Mouse (Mus musculus) forebrain, embryonic 16.5 days (tissue): ENCODE data around the gene Bhlhe23. TPM values are rescaled to one million over a fixed set of nuclear protein-coding genes. Genes with fewer than 3 reads are reported as not detected.

Experiments used
- ATAC-seq: fragments of 200-750 bp; cut with Nextera tagmentation; 2 replicates; pipeline ENCODE4 v1.8.0; 2017; ENCODE audit warnings: mild to moderate bottlenecking, moderate library complexity
- H3K27ac ChIP-seq: fragments of 300-500 bp; sonication (generic); 2 replicates; pipeline ENCODE4 v1.5.1; 2014; ENCODE audit warnings: low read length, control low read depth
- H3K27me3 ChIP-seq: fragments of 300-500 bp; sonication (generic); replicated peaks from 2 replicates; pipeline ENCODE4 v1.6.1; 2014; ENCODE audit warnings: low read length; ENCODE audit not compliant: control insufficient read depth, insufficient read depth
- H3K36me3 ChIP-seq: fragments of 300-500 bp; sonication (generic); 2 replicates; pipeline ENCODE4 v1.6.1; 2014; ENCODE audit not compliant: control insufficient read depth, insufficient read depth
- H3K4me1 ChIP-seq: fragments of 300-500 bp; sonication (generic); replicated peaks from 2 replicates; pipeline ENCODE4 v1.6.1; 2014; ENCODE audit warnings: low read length; ENCODE audit not compliant: control insufficient read depth, insufficient read depth
- H3K4me2 ChIP-seq: fragments of 300-500 bp; sonication (generic); 2 replicates; pipeline ENCODE4 v1.6.1; 2014; ENCODE audit warnings: mild to moderate bottlenecking, low read length, control low read depth
- H3K4me3 ChIP-seq: fragments of 300-500 bp; sonication (generic); replicated peaks from 2 replicates; pipeline ENCODE4 v1.5.1; 2014; ENCODE audit warnings: mild to moderate bottlenecking, low read length, control low read depth
- H3K9ac ChIP-seq: fragments of 300-500 bp; sonication (generic); replicated peaks from 2 replicates; pipeline ENCODE4 v1.6.1; 2014; ENCODE audit warnings: low read depth, low read length, control low read depth
- H3K9me3 ChIP-seq: fragments of 300-500 bp; sonication (generic); 2 replicates; pipeline ENCODE4 v1.6.1; 2016; ENCODE audit warnings: low read length; ENCODE audit not compliant: control insufficient read depth
- WGBS: fragments of 180-500 bp; shearing (Covaris S2); extraction: QIAGEN DNeasy Blood & Tissue Kit; methylation state at CpG from one replicate; pipeline ENCODE4 v1.1.7; 2014; 5-methylcytosine and 5-hydroxymethylcytosine counted together
- polyA plus RNA-seq: library from polyadenylated mRNA; unstranded; fragments of >200 nt; fragmentation: Nextera tagmentation; extraction: Ambion mirVana; gene quantifications from 2 replicates; pipeline ENCODE4 v1.2.1, GENCODE M21; 2015

Bhlhe23 gene
- polyA plus RNA-seq, 1 experiment from 2014 or later, result 0.13 TPM

- H3K4me1 ChIP-seq, result peaks cover 11% of the 10 kb centered on the region
- H3K4me3 ChIP-seq, result no peak overlapping the region
- ATAC-seq, result no peak
- WGBS, result 3% methylated on average over 2 of the region's 2 CpGs
- H3K27me3 ChIP-seq, result peaks cover 48% of the 10 kb centered on the region
- no peak overlapping the region for H3K4me2 ChIP-seq
- no peak overlapping the region for H3K9ac ChIP-seq
- no peak overlapping the region for H3K27ac ChIP-seq
- H3K9me3 ChIP-seq, result no peaks in the 10 kb centered on the region
- no peaks in the 10 kb centered on the region for H3K36me3 ChIP-seq
Measured at GRCm38 (mm10) chr2:180780282-180780681, 3.6 kb upstream of the Bhlhe23 start.

GRCm38 (mm10) chr2:180779226-180780104, 2.8 kb upstream of the Bhlhe23 start:
- H3K4me3 ChIP-seq, result no peak overlapping the region
- H3K9ac ChIP-seq, result no peak overlapping the region
- H3K9me3 ChIP-seq, result no peaks in the 10 kb centered on the region
- H3K36me3 ChIP-seq, result no peaks in the 10 kb centered on the region
- WGBS, result 23% methylated on average over 12 of the region's 12 CpGs
- H3K27me3 ChIP-seq, result peaks cover 53% of the 10 kb centered on the region
- H3K27ac ChIP-seq, result no peak overlapping the region
- H3K4me2 ChIP-seq, result no peak overlapping the region
- 0 out of 2 replicates have a peak, but pooled peaks have one; percentile 36 for ATAC-seq
- peaks cover 11% of the 10 kb centered on the region for H3K4me1 ChIP-seq

- no peak for ATAC-seq
- Histone ChIP-seq H3K9me3 (no peaks in the 10 kb centered on the region), H3K4me2 (no peak overlapping the region), H3K36me3 (no peaks in the 10 kb centered on the region), H3K4me1 (peaks cover 11% of the 10 kb centered on the region), H3K9ac (no peak overlapping the region), H3K27ac (no peak overlapping the region), H3K27me3 (peaks cover 73% of the 10 kb centered on the region), H3K4me3 (no peak overlapping the region)
- WGBS, result 4% methylated on average over 15 of the region's 15 CpGs
Measured at GRCm38 (mm10) chr2:180775641-180776040, 1.1 kb downstream of the Bhlhe23 start.

GRCm38 (mm10) chr2:180775223-180775622, 1.5 kb downstream of the Bhlhe23 start:
- no peak for ATAC-seq
- Histone ChIP-seq H3K27me3 (peaks cover 75% of the 10 kb centered on the region), H3K27ac (no peak overlapping the region), H3K4me1 (peaks cover 11% of the 10 kb centered on the region), H3K9ac (no peak overlapping the region), H3K36me3 (no peaks in the 10 kb centered on the region), H3K9me3 (no peaks in the 10 kb centered on the region), H3K4me2 (no peak overlapping the region), H3K4me3 (no peak overlapping the region)
- WGBS, result 2% methylated on average over 12 of the region's 12 CpGs

GRCm38 (mm10) chr2:180765713-180766112, 11.0 kb downstream of the Bhlhe23 start:
- H3K36me3 ChIP-seq, result no peaks in the 10 kb centered on the region
- WGBS, result 84% methylated on average over 7 of the region's 7 CpGs
- no peak overlapping the region for H3K9ac ChIP-seq
- H3K9me3 ChIP-seq, result no peaks in the 10 kb centered on the region
- H3K4me1 ChIP-seq, result no peaks in the 10 kb centered on the region
- H3K27me3 ChIP-seq, result peaks cover 7% of the 10 kb centered on the region; the same call in 1 of the 2 replicates
- no peak overlapping the region for H3K4me2 ChIP-seq
- H3K4me3 ChIP-seq, result no peak overlapping the region
- H3K27ac ChIP-seq, result no peak overlapping the region
- no peak for ATAC-seq

GRCm38 (mm10) chr2:180764986-180765385, 11.7 kb downstream of the Bhlhe23 start:
- no peak for ATAC-seq
- Histone ChIP-seq H3K9ac (no peak overlapping the region), H3K9me3 (no peaks in the 10 kb centered on the region), H3K4me1 (no peaks in the 10 kb centered on the region), H3K4me2 (no peak overlapping the region), H3K4me3 (no peak overlapping the region), H3K27ac (no peak overlapping the region), H3K36me3 (no peaks in the 10 kb centered on the region), H3K27me3 (0 out of 2 replicates have a peak, but pooled peaks cover 2% of the 10 kb centered on the region)
- 54% methylated on average over 11 of the region's 11 CpGs for whole genome bisulfite sequencing

GRCm38 (mm10) chr2:180758513-180759263, 18.0 kb downstream of the Bhlhe23 start:
- Histone ChIP-seq H3K27ac (no peak overlapping the region), H3K4me2 (no peak overlapping the region; the same call in 1 of the 2 replicates), H3K4me1 (no peaks in the 10 kb centered on the region; the same call in 1 of the 2 replicates), H3K4me3 (no peak overlapping the region), H3K9me3 (no peaks in the 10 kb centered on the region), H3K36me3 (no peaks in the 10 kb centered on the region), H3K9ac (no peak overlapping the region), H3K27me3 (peaks cover 12% of the 10 kb centered on the region)
- ATAC-seq, result peak; percentile 62; the same call in 1 of the 2 replicates
- 31% methylated on average over 15 of the region's 15 CpGs for WGBS

- H3K4me2 ChIP-seq, result no peak overlapping the region
- no peak overlapping the region for H3K4me3 ChIP-seq
- H3K9ac ChIP-seq, result no peak overlapping the region
- ATAC-seq, result no peak
- H3K4me1 ChIP-seq, result no peaks in the 10 kb centered on the region; the same call in 1 of the 2 replicates
- H3K36me3 ChIP-seq, result no peaks in the 10 kb centered on the region
- peaks cover 20% of the 10 kb centered on the region for H3K27me3 ChIP-seq
- no peaks in the 10 kb centered on the region for H3K9me3 ChIP-seq
- H3K27ac ChIP-seq, result no peak overlapping the region
- WGBS, result 39% methylated on average over 2 of the region's 2 CpGs
Measured at GRCm38 (mm10) chr2:180756786-180757185, 19.9 kb downstream of the Bhlhe23 start.

GRCm38 (mm10) chr2:180755896-180756295, 20.8 kb downstream of the Bhlhe23 start:
- no peaks in the 10 kb centered on the region for H3K9me3 ChIP-seq
- 1% methylated on average over 8 of the region's 8 CpGs for WGBS
- no peak overlapping the region for H3K4me2 ChIP-seq
- no peaks in the 10 kb centered on the region for H3K36me3 ChIP-seq
- no peaks in the 10 kb centered on the region; the same call in 1 of the 2 replicates for H3K4me1 ChIP-seq
- ATAC-seq, result no peak
- no peak overlapping the region for H3K9ac ChIP-seq
- H3K27ac ChIP-seq, result no peak overlapping the region
- H3K27me3 ChIP-seq, result peaks cover 20% of the 10 kb centered on the region
- H3K4me3 ChIP-seq, result no peak overlapping the region
